Mouse (Mus musculus) ES-Bruce4 (cell line): ENCODE results near the gene Gpn3.

ENCODE experiments used
- CTCF ChIP-seq: IDR thresholded peaks from one replicate; pipeline ENCODE4 v1.8.1; 2011; ENCODE audit warnings: low read depth, low read length
- POLR2A ChIP-seq: IDR thresholded peaks from one replicate; pipeline ENCODE4 v1.8.1; 2011; ENCODE audit warnings: low read length; ENCODE audit not compliant: insufficient read depth

DNA sequence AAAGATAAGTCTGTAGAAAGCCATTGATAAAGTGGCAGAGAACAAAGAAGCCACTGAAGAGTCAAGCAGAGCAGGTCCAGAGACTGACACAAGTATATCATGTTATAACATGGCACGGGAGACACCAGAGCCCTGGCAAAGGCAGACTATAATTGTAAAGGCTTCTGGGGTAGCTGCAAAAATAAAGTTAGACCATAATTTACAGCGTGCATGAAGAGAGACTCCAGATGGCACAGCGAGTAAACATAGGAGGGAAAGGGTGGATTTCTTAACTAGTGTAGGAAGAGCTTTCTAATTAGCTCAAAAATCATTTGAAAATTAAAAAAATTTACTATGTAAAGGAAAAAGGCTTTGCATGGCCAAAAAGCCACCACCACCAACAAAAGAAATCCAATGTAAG lies 44.4 kb upstream of the Gpn3 start:
- TF ChIP-seq POLR2A (no peak), CTCF (no peak)
